Mouse (Mus musculus) embryonic fibroblast, embryonic 13.5 days (primary cell): ENCODE measurements around the gene Gm7168.

Experiments used
- CTCF ChIP-seq: IDR thresholded peaks from 2 replicates; pipeline ENCODE4 v1.5.1; 2011; ENCODE audit warnings: mild to moderate bottlenecking, control low read depth, low read length, moderate library complexity, borderline replicate concordance; ENCODE audit not compliant: insufficient read depth
- POLR2A ChIP-seq: IDR thresholded peaks from 2 replicates; pipeline ENCODE4 v1.6.1; 2011; ENCODE audit warnings: low read depth, mild to moderate bottlenecking, control low read depth, low read length, moderate library complexity

DNA sequence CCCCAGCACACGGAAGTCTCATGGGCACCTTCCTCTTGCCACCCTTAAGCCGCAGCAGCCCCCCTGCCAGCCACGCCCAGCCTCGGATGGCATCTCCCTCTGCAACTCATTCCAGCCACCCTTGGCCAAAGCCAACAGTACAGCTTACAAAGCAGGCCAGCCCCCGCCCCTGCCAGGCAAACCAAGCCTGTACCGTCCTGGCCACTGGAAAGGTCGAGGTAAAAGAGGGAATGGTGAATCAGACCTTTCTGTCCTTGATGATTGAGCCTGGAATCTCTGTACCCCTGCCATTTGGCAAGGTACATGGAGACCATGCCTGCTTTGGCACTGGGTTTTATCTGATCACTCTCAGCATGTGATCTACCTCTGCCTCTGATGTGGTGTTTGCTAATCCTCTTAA, 48.9 kb upstream of the Gm7168 start:
- TF ChIP-seq POLR2A = no peak
- no peak for TF ChIP-seq CTCF
